Mouse (Mus musculus) C2C12 (cell line): ENCODE measurements around the gene Adap1.

ENCODE experiments used
- CEBPB ChIP-seq: IDR thresholded peaks from one replicate; pipeline ENCODE4 v1.6.1; 2011; ENCODE audit warnings: low read depth, mild to moderate bottlenecking, control low read depth, moderate library complexity
- CTCF ChIP-seq: IDR thresholded peaks from one replicate; pipeline ENCODE4 v1.5.1; 2011; ENCODE audit not compliant: control insufficient read depth, insufficient read depth, insufficient read length
- FOSL1 ChIP-seq: IDR thresholded peaks from one replicate; pipeline ENCODE4 v1.8.0; 2011; ENCODE audit warnings: mild to moderate bottlenecking, low read length; ENCODE audit not compliant: poor library complexity, insufficient read depth, severe bottlenecking
- MAX ChIP-seq: IDR thresholded peaks from one replicate; pipeline ENCODE4 v1.6.1; 2011; ENCODE audit warnings: mild to moderate bottlenecking, control low read depth
- USF1 ChIP-seq: IDR thresholded peaks from one replicate; pipeline ENCODE4 v1.6.1; 2011; ENCODE audit warnings: low read depth, mild to moderate bottlenecking, control low read depth, moderate library complexity

- no peak for TF ChIP-seq CTCF
- no peak for TF ChIP-seq CEBPB
- TF ChIP-seq FOSL1 = no peak
- TF ChIP-seq MAX = no peak
- no peak for TF ChIP-seq USF1
These were observed 68.2 kb downstream of the Adap1 start for GRCm38 (mm10) chr5:139257265-139257664.
